Mouse (Mus musculus): ENCODE measurements at regions not wholly inside any gene's neighbourhood (a gene's known extent, or its start where the extent isn't known, plus 50 kb on each side); places are given as distances from the start of the nearest gene placed in this dataset.

DNA sequence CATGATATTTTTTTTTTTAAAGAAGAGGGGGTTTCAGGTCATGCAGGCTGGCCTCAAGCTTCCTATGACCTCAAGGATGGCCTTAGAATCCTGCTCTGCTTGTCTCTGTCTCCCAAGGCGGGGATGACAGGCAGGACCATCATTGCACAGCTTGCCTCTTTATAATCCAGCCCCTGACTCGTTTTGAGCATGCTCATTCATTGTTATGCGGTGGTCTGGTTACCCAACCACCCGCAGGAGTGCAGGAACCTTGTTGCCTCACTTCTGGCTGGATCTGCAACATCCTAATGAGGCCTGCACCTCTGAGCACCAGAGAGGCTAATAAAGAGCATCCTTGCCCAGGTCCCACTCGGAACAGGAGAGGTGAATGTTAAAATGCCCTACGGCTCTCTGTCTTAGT is 63.4 kb downstream of the Irf2bpl start:
- no peak overlapping the region for H3K4me3 ChIP-seq (ENCODE audit: insufficient read depth, low read length)
- no peak overlapping the region for H3K27ac ChIP-seq (ENCODE audit: insufficient read depth, low read length)
- no peak for TF ChIP-seq POLR2A (IDR thresholded peaks at IDR 0.05; ENCODE audit: extremely low read depth, insufficient read depth, low read length)
- TF ChIP-seq CTCF (IDR thresholded peaks at IDR 0.05; ENCODE audit: extremely low read depth, insufficient read depth, low read length), result no peak
- peaks cover 21% of the 10 kb centered on the region for H3K4me1 ChIP-seq (ENCODE audit: control insufficient read depth, insufficient read depth, low read length)

DNA sequence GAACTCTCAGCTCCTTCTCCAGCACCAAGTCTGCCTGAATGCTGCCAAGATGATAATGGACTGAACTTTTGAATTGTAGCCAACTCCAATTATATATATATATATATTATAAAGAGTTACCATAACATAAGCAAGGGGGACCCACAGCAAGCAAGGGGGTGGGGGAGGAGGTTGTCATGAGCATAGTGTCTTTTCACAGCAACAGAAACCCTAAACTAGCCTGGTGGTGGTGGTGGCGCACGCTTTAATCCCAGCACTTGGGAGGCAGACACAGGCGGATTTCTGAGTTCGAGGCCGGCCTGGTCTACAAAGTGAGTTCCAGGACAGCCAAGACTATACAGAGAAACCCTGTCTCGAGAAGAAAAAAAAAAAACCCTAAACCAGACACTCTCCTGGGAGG is 65.0 kb downstream of the Irf2bpl start:
- Histone ChIP-seq H3K4me3 (ENCODE audit: insufficient read depth, low read length) (no peak overlapping the region), H3K27ac (ENCODE audit: insufficient read depth, low read length) (no peak overlapping the region), H3K4me1 (ENCODE audit: control insufficient read depth, insufficient read depth, low read length) (peaks cover 19% of the 10 kb centered on the region)
- TF ChIP-seq POLR2A (IDR thresholded peaks at IDR 0.05; ENCODE audit: extremely low read depth, insufficient read depth, low read length) (no peak), CTCF (IDR thresholded peaks at IDR 0.05; ENCODE audit: extremely low read depth, insufficient read depth, low read length) (no peak)

DNA sequence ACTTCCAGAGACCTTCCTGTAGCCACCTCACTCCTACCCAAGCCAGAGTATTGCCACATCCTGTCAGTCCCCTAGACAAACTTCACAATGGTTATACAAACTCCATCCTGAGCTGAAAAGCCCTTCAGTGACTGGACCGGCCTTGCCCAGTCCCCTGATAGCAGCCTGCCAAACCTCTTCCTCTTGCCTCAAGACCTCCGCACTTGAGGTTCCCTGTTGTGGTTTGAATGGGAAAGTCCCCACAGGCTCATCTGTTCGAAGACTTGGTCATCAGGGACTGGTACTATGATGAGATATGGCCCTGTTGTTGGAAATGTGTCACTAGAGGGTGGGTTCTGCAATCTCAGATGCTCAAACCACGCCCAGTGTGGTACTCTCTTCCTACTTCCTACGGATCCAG is 65.4 kb downstream of the Irf2bpl start:
- Histone ChIP-seq H3K4me1 (ENCODE audit: control insufficient read depth, insufficient read depth, low read length) (peaks cover 17% of the 10 kb centered on the region), H3K4me3 (ENCODE audit: insufficient read depth, low read length) (no peak overlapping the region), H3K27ac (ENCODE audit: insufficient read depth, low read length) (no peak overlapping the region)
- TF ChIP-seq POLR2A (IDR thresholded peaks at IDR 0.05; ENCODE audit: extremely low read depth, insufficient read depth, low read length), result no peak
- TF ChIP-seq CTCF (IDR thresholded peaks at IDR 0.05; ENCODE audit: extremely low read depth, insufficient read depth, low read length), result no peak

DNA sequence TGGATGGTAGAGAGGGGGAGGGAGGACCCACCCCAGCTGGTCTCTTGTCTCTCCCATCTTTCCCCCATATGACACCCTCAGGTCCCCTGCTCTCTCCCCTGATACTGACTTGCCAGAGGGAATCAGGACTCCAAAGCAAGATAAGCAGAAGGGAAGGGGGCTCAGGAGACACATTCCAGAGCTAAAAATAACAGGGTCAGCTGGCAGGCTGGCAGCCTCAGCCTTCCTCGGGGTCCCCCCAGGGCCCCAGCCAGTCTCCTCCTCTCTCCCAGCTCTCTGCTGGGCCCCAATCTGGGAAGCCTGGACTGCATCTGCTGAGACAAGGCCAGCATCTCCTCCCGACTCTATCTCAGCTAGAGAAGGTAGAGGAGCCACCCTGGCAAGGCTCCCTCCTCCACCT is 66.4 kb downstream of the Irf2bpl start:
- Histone ChIP-seq H3K4me3 (ENCODE audit: insufficient read depth, low read length) (no peak overlapping the region), H3K4me1 (ENCODE audit: control insufficient read depth, insufficient read depth, low read length) (peaks cover 16% of the 10 kb centered on the region), H3K27ac (ENCODE audit: insufficient read depth, low read length) (no peak overlapping the region)
- TF ChIP-seq POLR2A (IDR thresholded peaks at IDR 0.05; ENCODE audit: extremely low read depth, insufficient read depth, low read length) (no peak), CTCF (IDR thresholded peaks at IDR 0.05; ENCODE audit: extremely low read depth, insufficient read depth, low read length) (no peak)

DNA sequence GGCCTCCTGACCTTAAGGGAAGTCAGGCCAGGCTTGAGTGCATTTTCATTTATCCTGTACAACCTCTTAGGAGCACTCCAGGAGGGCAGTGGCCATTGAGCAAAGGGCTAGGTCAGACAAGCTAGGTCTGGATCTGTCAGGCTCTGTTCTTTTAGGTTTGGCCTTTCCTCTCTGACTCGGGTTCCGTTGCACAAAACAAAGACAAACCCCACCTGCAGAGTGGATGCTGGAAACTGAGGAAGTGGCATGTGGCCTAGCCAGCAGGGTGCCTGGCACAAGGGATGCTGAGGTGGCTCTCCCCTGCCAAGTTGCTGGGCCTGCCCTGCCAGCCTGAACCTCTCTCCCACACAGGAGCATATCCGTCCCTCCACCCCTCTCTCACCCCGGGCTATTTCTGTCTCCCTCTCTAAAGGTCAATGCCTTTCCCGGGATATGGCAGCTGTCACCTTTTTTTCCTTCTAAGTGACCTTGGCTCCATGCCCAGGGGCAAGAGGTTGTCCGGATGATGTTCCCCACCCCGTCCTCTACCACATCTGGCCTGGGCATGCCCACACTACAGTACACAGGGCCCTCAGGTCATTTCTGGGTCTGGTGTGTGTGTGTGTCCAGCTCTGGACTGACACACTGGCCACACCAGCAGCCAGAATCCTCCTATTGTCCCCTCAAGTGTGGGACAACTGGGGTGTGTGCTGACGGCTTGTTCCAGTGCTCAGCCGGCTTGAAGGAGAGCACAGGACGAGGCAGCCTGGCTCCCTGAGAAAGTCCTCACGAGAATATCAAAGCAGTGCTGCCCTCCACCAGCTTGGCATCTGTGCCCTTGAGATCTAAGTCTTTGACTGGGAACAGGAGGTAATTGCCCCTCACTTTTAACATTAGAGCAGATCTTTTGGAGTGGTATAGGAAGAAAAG is 67.6 kb downstream of the Irf2bpl start:
- H3K4me3 ChIP-seq (ENCODE audit: insufficient read depth, low read length), result no peak overlapping the region
- peaks cover 21% of the 10 kb centered on the region for H3K4me1 ChIP-seq (ENCODE audit: control insufficient read depth, insufficient read depth, low read length)
- peak overlapping the region; percentile 54 for H3K27ac ChIP-seq (ENCODE audit: insufficient read depth, low read length)
- TF ChIP-seq POLR2A (IDR thresholded peaks at IDR 0.05; ENCODE audit: extremely low read depth, insufficient read depth, low read length) (no peak), CTCF (IDR thresholded peaks at IDR 0.05; ENCODE audit: extremely low read depth, insufficient read depth, low read length) (no peak)

DNA sequence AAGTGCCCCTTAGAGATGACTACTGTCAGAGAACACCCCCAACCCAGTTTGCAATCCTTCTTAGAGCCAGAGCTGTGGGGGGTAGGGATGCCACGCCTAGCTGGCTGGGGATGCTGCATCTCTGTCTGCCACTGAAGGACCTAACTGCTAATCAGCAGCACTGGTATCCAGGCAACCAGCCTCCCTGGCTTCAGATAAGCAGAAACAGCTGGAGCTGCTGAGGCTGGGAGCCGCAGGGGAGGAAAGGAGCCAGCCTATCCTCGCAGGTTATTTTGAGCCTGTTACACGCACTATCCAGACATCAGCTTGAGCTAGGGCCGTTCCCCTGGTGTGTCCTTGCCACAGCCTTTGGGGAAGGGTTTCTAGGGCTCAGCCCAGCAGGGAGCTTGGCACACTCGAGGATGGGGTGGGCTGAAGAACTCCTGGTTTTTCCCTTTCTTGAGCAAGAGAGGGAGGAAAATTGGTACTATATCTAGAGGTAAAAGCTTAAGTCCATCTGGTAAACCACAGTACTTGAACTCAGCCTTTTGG is 68.4 kb downstream of the Irf2bpl start:
- H3K4me1 ChIP-seq (ENCODE audit: control insufficient read depth, insufficient read depth, low read length), result peaks cover 22% of the 10 kb centered on the region
- no peak for TF ChIP-seq POLR2A (IDR thresholded peaks at IDR 0.05; ENCODE audit: extremely low read depth, insufficient read depth, low read length)
- TF ChIP-seq CTCF (IDR thresholded peaks at IDR 0.05; ENCODE audit: extremely low read depth, insufficient read depth, low read length), result no peak
- H3K4me3 ChIP-seq (ENCODE audit: insufficient read depth, low read length), result no peak overlapping the region
- peak overlapping the region; percentile 54 for H3K27ac ChIP-seq (ENCODE audit: insufficient read depth, low read length)

DNA sequence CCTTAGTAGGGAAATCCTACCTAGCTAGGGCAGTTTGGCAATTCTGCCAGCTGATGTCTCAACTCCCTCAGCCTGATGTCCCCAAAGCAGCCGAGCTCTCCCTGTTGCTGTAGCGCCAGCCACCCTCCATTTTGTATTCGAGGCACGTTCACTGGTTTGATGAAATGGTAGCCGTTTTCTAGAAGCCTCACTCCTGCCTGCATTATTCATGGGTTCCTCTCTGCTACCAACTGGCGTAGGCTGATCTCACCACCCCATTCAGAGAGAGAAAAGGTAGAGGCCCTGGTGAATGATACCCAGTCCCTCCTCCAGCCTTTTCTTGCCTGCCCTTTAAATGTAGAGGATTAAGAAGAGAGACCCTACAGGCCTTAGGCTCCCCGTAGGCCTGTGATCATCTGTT is 69.9 kb downstream of the Irf2bpl start:
- TF ChIP-seq POLR2A (IDR thresholded peaks at IDR 0.05; ENCODE audit: extremely low read depth, insufficient read depth, low read length) (no peak), CTCF (IDR thresholded peaks at IDR 0.05; ENCODE audit: extremely low read depth, insufficient read depth, low read length) (no peak)
- no peak overlapping the region for H3K27ac ChIP-seq (ENCODE audit: insufficient read depth, low read length)
- H3K4me1 ChIP-seq (ENCODE audit: control insufficient read depth, insufficient read depth, low read length), result peaks cover 29% of the 10 kb centered on the region
- H3K4me3 ChIP-seq (ENCODE audit: insufficient read depth, low read length), result no peak overlapping the region
